Mouse (Mus musculus) T-helper 17 cell (primary cell): Measurements from ENCODE around the gene Tcap.

Source experiments
- in situ Hi-C, 2 experiments: fragments of 300-600 bp; cut with MboI, MseI; formaldehyde crosslinking; loops; 1 replicate in 1 of 2; 2 replicates in 1 of 2; pipeline ENCODE4 v1.15.1; 2025; ENCODE audit warnings: high pct_unique_total_duplicates in 2 of 2

The Tcap gene

GRCm38 (mm10) chr11:98383261-98384030 is at the start of gene Tcap:
Gene Tcap, plus strand, starts transcription at chr11:98383811.
- in situ Hi-C loops: no loop called here

- in situ Hi-C loops: no loop called here
These were observed 49.5 kb upstream of the Tcap start for GRCm38 (mm10) chr11:98333981-98334741.

- in situ Hi-C loops: no loop called here
These were observed 48.4 kb upstream of the Tcap start for GRCm38 (mm10) chr11:98335250-98335649.

GRCm38 (mm10) chr11:98336245-98337107 is 47.1 kb upstream of the Tcap start:
- in situ Hi-C loops: no loop called here

GRCm38 (mm10) chr11:98338507-98338961 is 45.1 kb upstream of the Tcap start:
- in situ Hi-C loops: no loop called here

- in situ Hi-C loops: no loop called here
These were observed 44.5 kb upstream of the Tcap start for GRCm38 (mm10) chr11:98339071-98339501.

GRCm38 (mm10) chr11:98339679-98340287 is 43.8 kb upstream of the Tcap start:
- in situ Hi-C loops: no loop called here

- in situ Hi-C loops: no loop called here
These were observed 43.0 kb upstream of the Tcap start for GRCm38 (mm10) chr11:98340597-98340996.

- in situ Hi-C loops: no loop called here
These were observed 42.4 kb upstream of the Tcap start for GRCm38 (mm10) chr11:98341174-98341573.

- in situ Hi-C loops: no loop called here
These were observed 41.3 kb upstream of the Tcap start for GRCm38 (mm10) chr11:98342000-98342945.

GRCm38 (mm10) chr11:98345253-98345652 is 38.4 kb upstream of the Tcap start:
- in situ Hi-C loops: no loop called here

GRCm38 (mm10) chr11:98346168-98346567 is 37.4 kb upstream of the Tcap start:
- in situ Hi-C loops: no loop called here

GRCm38 (mm10) chr11:98347385-98348082 is 36.1 kb upstream of the Tcap start:
- in situ Hi-C loops: no loop called here

- in situ Hi-C loops: no loop called here
These were observed 35.3 kb upstream of the Tcap start, which contains the start of gene Ppp1r1b for GRCm38 (mm10) chr11:98348083-98348961. Gene Ppp1r1b, plus strand, starts transcription at chr11:98348404.

GRCm38 (mm10) chr11:98349308-98349707 is 34.3 kb upstream of the Tcap start:
- in situ Hi-C loops: no loop called here

GRCm38 (mm10) chr11:98352272-98352990 is 31.2 kb upstream of the Tcap start:
- in situ Hi-C loops: no loop called here

GRCm38 (mm10) chr11:98353651-98354211 is 29.9 kb upstream of the Tcap start:
- in situ Hi-C loops: no loop called here
